Mouse (Mus musculus) left cerebral cortex, postnatal 4 days (tissue): ENCODE data around the gene Disc1. TPM values are rescaled to one million over a fixed set of nuclear protein-coding genes. Genes with fewer than 3 reads are reported as not detected.
A peak's percentile ranks its signal among the peaks of the same experiment; 100 is the strongest.

Experiments
- DNase-seq: peaks from one replicate; pipeline ENCODE4 v3.0.0-alpha.2; 2022
- intact Hi-C: fragments of 180-260 bp; cut with DNase I; formaldehyde crosslinking; loops from one replicate; pipeline ENCODE4 v1.15.1; 2025
- total RNA-seq, 2 experiments: library from RNA; stranded (reverse); gene quantifications; 2 replicates each; pipeline ENCODE4 v1.2.3; 2021

Gene Disc1
- total RNA-seq, 2 experiments from 2014 or later = 3.9 to 4.4 TPM

DNA sequence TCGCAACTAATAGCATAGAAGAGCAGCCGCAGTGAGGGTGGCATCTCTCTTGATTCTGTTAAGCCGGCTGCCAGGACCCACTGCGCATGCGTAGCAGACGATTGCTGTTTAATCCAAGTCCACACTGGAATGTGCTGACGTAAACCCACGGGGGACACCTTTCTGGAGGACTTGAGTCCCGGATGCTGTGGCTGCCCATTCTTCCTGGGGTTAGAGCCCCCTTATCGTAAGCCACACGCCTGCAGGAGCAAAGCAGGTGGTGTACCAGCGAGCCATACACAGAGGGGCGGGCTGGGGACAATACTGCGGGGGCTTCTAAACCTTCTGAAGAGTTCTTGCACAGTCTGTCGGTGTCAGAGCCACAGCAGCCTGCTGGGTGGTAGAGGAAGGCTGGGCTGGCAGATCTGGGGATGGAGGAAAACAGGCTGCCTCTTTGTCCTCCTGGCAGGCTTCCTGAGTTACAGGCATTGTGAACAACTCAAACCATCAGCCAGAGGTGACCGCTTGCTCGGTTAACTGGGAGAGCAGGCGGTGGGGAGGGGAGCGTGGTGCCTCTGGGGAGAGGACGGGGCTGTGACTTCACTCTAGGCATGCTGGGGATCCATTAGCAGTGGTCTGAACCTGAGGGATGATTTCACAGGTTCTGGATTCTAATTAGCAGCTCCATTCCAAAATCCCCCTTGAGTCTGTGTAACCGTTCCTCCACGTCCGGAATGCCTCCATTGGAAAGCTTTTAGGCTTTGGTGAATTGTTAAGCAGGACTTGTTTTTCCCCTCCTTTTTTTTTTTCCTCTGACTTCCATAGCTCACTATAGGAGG, 200.4 kb downstream of the Disc1 start:
- intact Hi-C loops = no loop called here
- DNase-seq = peak; percentile 94

DNA sequence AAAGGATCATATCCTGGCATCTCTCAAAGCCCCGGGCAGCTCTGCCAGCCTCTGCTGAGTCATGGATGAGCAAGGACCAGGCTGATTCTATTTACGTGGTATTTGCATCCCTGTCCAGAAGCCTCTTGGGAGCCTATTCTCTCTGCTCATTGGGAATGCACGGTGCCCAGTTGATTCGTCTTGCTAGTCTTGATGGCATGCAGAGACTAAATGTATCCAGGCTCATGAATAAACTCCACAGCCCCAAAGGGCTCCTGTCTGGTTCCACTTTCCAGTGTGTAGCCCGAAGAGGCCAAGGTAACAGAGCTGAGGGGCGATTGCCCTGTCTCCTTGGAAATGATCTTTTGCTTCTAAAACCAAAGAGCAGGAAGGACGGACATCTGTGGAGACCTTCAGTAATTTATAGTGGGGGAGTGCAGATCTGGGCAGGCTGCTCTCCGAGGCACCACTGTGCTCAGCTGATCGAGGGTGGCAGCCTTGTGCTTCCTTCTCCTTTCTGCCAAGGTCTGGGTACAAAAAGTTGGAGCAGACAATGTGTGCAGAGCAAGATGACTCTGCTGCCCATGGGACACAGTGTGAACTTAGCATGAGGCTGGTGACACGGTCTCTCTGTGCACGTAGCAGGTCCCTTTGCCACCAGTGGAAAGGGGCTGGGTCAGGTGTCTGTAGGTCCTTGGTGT, 201.2 kb downstream of the Disc1 start:
- DNase-seq = peak; percentile 36
- intact Hi-C loops = no loop called here

DNA sequence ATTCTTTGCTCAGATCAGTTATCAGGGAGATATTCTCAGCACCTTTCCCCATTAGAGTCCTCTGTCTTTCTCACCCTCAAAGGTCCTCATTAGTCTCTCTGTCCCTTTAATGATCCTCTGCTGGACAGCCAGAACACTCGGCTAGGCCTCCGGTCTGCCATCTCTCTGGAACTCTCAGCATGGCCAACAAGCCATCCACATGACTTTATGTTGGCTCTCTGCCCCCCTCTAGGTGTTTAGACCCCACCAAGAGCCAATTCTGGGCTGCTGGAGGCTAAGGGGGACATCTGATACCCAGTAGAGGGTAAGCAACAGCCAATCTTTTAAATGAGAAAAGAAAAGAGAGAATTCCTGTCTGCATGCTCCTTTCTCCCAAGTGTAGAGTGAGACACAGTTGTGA, 203.7 kb downstream of the Disc1 start:
- intact Hi-C loops = no loop called here
- DNase-seq = peak; percentile 29

DNA sequence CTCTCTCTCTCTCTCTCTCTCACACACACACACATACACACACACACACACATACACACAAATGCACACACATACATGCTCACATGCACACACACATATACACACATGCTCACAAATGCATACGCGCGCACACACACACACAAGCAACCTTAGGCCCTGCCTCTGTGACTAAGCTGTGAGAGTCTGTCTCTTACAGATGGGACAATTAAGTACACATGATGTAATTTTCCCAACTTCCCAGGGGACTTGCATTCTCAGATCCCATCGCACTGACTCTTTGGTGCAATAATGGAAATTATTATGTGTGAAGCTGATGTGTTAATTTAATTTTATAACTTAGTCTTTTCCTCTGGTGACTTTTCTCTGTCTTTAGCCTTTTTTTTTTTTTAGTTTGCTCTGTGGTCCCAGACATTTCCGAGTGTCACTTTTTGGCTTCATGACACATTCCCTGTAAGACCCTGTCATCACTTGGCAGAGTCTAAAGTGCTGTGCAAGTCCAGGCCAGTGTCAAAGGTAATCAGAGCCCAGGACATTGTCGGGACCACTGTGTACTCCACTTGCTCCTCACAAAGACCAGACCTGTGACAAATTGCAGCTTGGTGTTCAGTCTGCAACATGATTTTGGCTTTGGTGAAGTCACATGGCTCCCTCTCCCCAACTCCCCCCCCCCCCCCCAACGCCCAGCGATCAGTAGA, 205.0 kb downstream of the Disc1 start:
- no peak for DNase-seq
- intact Hi-C loops = no loop called here

DNA sequence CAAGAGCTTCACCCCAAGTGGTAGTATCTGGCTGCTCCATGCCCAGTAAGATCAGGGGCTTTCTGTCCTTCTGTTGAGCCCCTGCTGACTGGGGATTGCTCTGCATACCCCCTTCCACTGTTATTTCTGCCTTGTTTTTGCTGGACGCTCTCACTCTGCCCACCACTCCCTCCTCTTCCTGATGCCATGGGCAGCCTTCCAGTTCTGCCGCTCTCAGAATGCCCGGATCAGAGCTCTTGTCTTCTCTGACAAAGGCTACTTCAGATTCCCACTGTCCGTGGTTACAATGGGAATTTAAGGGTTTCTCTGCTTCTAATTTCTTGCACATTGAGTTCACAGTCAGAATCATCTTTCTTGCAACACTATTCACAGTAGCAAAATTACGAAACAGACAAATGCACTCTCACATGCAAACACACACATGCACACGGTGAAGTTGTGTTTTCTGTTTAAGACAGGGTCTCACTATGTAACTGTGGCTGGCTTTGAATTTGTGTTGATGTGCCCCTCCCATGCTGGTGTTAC, 214.2 kb downstream of the Disc1 start:
- DNase-seq = peak; percentile 62
- intact Hi-C loops = no loop called here

DNA sequence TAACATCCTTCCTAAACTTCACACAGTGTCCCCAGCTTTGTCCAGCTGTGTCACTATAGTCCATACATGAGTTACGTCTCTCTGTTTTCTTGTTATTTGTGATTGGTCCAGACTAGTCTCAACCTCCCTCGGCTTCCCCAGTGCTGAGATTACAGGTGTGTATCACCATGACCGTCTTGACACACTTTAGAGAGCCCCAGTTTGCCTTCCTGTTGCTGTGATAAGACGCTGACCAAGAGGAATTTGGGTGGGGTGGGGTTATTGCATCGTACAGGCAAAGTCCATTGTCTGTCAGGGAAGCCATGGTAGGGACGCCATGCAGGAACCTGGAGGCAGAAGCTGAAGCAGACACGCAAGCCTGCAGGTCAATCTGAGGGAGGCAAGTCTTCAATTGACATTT, 216.3 kb downstream of the Disc1 start:
- intact Hi-C loops = no loop called here
- no peak for DNase-seq

DNA sequence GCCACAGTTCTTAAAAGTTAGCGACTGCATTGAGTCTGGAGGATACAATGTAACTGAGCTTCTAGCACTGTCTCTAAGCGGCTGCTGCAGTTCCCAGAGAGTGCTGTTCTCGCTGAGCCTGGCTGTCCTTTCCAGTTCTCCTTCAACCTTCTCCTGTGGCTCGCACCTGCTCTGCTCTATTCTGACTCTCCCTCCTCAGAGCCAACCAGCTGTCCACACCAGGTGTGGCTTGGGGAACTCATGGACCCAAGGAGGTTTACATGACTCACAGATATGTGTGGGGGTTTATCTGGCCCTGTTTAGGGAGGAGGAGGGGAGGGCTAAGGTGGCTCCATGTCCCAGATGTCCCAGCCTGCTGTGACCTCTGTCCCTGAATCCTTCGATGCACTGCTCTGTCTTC, 217.4 kb downstream of the Disc1 start:
- intact Hi-C loops = no loop called here

DNA sequence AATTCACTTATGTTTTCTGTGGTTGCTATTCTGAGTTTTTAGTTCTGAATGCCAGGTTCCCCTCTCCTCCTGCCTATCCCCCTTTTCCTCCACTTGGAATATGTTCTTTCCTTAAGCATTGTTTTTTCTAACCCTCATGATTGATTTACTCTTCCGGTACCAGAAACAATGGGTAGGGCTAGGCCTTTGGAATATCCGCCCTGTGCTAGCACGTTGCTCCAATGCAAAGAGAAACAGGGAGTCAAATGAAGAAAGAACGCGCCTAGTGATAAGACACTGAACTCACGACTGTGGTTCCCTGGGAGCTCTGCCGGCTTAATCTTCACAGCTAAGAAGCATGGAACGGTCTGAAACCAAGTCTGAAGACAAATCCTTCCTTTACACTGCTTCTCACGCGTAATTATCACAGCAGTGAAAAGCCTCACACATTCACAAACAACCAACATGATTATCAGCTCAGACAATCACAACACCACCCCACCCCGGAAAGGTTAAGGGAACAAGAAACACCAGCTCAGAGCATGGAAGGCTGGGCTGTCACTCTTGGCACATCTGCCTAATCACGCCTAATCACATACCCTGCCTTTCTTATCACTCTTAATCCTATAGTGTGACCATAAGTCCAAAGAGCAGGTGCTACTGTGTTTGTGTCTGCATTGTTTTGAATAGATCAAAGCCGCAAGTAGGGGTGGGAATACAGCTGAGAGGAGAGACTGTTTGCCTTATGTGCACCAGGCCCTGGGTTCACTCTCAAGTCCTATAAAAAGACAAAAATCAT, 218.3 kb downstream of the Disc1 start:
- no peak for DNase-seq
- intact Hi-C loops = no loop called here

More for the DNA sequence above, 217.4 kb downstream of the Disc1 start:
- no peak for DNase-seq

DNA sequence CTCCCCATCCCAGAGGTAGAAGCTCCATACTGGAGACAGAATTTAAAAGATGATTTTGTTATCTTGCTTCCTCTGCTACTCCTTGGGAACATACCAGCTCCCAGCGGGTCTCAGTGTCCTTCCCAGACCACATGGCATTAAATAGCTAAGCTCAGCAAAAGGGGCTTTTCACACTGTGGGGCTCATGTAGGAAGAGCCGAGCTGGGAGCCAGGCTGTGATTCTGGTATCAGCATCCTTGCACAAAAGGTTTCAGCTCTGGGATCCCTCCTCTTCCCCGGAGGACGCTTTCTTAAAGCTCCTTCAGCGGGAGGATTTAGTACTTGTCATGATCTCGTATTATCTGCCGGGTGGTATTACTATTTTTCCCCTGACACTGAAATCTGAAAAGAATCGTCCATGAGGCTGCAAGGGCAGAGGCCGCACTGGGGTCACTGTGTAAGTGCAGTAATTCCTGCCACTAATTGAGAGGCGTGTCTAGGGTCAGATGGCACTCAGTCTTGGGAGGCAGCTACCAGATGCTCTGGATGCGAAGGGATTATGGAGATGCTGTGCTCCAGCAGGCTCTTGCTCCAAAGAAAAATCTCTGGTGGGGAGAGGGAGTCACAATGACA, 223.2 kb downstream of the Disc1 start:
- no peak for DNase-seq
- intact Hi-C loops = no loop called here

DNA sequence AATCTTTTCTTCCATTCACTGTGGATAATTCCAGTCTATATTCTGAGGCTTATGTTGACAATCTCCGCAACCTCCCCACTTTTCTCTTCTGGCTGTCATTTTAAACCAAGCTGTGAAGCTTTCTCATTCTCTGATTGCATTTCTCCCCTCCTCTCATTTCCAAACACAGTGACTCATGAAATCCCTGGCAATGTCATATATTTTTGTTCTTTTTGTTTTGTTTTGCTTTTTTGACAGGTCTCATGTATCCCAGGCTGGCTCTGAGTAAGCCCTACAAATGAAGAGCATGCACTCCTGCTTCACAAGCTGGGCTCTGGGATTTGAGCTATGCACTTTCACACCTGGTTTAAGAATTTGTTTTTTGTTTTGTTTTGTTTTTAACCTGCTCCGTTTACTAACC, 225.2 kb downstream of the Disc1 start:
- DNase-seq = no peak
- intact Hi-C loops = no loop called here

DNA sequence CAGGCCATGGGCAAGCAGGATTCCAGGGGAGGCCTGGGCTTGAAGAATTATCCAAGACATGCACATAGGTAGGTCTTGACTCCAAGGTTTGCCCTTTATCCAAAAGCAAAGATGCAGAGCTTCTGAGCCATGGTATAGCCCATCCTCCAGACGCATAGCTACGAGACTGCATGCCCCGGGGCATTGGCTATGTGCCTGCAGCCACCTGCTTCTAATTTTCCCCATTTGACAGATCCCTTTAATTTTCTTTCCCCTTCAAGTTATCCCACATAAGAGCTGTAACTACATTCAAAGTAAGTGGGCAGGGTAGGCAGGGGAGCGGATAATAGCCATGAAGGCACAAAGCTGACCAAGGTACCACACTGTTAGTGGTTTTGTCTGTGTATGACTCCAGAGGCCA, 225.9 kb downstream of the Disc1 start:
- no peak for DNase-seq
- intact Hi-C loops = no loop called here

DNA sequence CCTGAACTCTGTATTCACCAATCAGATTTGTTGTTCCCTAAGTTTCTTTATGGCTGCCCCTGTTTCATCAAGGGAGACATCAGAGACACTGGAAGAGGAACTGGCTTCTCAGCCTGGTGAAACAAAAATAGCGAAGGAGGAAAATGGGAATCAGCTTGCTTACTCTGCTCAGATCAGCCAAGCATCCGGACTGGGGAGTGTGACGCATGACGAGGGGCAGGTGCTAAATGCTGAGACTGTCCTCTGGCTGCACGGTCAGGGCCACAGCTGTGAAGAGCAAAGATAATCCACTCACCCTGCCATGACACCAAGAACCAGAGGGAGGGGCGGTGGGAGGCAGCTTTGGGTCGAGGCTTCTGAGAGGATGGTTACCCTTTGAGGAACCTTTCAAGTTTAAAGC, 228.5 kb downstream of the Disc1 start:
- no peak for DNase-seq
- intact Hi-C loops = no loop called here

DNA sequence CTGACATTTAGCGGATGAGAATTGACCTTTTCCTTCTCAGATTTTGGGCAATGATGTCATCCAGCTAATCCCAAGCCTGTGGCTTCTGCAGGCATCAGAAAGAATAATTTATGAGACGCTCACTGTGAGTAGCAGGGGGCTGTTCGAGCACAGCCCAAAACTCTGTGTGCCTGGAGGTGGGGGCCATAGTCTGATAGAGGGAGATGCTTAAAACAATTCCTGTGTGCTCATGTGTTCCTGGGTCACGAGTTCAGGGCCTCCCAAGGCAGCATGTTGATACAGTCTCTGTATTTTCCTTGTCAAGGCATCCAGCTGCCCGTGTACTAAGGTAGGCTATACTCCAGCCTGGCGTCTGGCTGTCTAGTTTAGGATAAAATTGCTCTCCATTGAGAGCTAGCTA, 229.5 kb downstream of the Disc1 start:
- no peak for DNase-seq
- intact Hi-C loops = no loop called here

DNA sequence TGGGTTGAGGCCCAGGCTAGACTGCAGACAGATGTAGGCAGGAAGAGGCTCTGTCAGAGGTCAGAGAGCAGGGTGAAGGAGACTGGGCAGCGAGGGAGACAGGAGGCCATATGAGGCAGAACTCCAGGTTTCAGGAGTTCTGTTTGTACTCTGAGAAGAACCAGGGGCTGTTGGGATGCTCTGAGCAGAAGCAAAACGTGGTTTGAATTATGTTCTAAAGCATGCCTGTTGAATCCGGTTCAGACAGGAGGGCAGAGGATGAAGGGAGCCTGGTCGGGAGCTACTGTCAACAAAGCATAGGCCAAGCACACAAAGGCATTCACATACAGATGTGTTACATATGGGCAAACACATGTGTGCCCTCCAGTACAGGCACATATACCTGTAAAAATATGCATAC, 230.9 kb downstream of the Disc1 start:
- intact Hi-C loops = no loop called here
- DNase-seq = no peak

DNA sequence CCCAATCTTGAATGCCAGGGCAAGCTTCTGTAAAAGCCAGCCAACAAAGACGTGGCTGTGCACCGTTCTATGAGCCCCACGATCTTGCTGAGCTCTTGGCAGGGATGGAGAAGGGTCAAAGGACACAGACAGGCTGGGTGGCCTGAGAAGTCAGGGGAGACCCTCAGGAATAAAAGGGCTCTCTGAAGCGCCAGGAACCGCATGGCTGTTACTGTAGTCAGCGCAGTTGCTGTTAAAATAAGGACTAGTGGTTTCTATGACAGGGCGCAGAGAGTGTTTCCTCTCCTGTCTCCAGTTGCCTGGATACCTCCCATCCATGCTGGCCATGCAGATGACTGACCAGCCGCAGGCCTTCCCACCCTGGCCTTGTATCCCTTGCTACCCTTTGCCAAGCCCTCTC, 231.4 kb downstream of the Disc1 start:
- intact Hi-C loops = no loop called here

DNA sequence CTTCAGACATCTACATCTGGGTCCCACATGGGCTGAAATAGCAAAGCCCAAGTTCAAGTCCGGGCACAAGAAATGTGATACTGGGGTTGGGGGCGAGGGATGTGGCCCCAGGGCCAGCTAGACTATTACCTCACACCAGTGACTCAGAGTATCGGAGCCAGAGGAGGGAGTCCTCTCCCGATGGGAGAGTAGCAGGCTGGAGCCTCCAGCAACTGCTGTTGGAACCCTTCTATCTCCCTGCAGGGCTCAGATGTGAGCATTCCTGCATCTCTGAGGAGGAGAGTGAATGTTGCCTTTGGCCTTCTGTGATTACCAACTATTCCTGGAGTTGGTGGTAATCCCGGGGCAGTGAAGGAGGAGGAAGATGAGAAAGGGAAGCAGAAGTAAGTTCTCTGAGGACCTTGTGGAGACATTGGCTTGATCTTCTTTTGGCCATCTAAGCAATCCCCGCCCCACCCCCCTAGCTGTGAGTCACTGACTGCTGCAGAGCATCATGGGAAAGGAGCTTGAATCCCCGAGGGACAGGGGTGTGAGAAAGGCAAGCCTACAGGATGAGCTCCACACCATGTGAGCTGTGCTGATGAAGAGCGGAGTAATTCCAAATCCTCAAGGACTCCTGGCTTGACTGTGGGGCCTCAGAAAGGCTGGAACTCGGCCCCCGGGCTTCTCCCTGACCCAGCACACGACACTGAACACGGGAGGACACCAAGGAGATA, 232.1 kb downstream of the Disc1 start:
- peak; percentile 34 for DNase-seq
- intact Hi-C loops = no loop called here

More for the DNA sequence above, 231.4 kb downstream of the Disc1 start:
- peak; percentile 49 for DNase-seq

DNA sequence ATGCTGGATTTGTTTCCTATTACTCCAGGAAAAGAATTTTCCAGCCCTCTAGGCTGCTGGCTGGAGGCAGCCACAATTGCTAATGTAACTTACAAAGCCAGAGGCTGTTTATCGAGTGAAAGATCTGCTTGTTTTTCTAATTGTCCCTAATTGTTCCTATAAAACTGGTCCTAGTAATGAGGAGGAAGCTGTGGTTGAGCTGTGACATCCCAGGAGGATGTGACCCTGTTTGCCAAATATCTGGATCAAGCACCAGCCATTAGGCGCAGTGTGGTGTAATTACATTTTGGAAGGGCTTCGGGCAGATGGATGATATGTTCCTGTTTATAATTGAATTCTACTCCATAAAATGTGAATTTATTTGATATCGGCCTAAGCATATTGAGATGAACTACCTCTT, 233.3 kb downstream of the Disc1 start:
- intact Hi-C loops = no loop called here
- DNase-seq = no peak

DNA sequence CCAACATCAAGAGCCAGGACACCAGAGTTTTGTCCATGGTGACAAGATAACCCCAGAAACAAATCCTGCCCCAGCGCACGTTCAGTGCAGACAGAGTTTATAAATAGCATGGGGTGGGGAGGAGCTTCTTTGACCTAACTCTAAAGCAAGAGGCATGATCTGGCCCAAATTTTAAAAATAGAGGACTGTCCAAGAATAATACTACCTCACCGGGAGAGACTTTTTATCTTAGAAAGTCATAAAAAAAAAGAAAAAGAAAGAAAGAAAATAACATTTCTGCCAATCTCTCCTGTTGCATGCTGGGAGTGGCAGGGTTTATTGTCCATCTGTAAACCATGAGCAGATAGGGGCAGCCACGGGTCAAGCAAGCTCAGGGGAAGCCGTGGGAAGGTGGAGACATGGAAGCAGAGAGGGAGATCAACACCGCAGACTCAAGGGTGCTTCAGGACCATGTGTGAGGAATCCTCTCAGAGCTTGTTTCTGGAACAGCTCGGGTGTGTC, 233.9 kb downstream of the Disc1 start:
- intact Hi-C loops = no loop called here
- no peak for DNase-seq

DNA sequence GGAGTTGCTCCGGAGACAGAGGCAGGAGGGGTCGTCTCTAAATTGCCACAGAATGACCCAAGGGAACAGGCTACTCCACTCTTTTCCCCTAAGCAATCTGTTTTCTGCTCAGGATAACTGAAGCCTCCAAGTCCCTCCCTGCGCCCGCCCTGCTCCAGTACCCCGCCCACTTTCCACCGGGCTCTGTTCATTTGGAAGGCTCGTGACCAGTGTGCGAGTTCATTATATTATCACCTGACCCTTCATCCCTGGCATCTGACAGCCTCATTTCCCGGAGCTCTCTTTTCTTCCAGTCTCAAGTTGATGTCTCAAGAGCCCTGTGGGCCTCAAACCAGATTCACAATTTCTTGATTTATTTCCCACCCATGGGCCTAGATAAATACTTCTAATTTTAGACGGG, 237.5 kb downstream of the Disc1 start:
- intact Hi-C loops = no loop called here
- no peak for DNase-seq
